Mouse (Mus musculus) heart, embryonic 14.5 days (tissue): Measurements from ENCODE around the gene Gdf15. TPM values are rescaled to one million over a fixed set of nuclear protein-coding genes. Genes with fewer than 3 reads are reported as not detected.
A peak's percentile ranks its signal among the peaks of the same experiment; 100 is the strongest.

Experiments used
- ATAC-seq: fragments of 200-750 bp; cut with Nextera tagmentation; 2 replicates; pipeline ENCODE4 v1.8.0; 2017; ENCODE audit warnings: low read depth, moderate TSS enrichment; ENCODE audit not compliant: insufficient number of reproducible peaks, insufficient read depth, low FRiP score
- H3K27ac ChIP-seq, 2 experiments: fragments of 200-500 bp in 1 of 2; fragments of 300-500 bp in 1 of 2; sonication (generic) in 1 of 2; replicated peaks in 1 of 2; 2 replicates each; pipeline ENCODE4 v1.5.1; 2012 to 2014; ENCODE audit warnings: low read depth in 2 of 2, low read length in 2 of 2, control low read depth in 1 of 2, mild to moderate bottlenecking in 1 of 2, mixed read lengths in 1 of 2; ENCODE audit not compliant: control insufficient read depth in 1 of 2, insufficient read depth in 1 of 2
- H3K27me3 ChIP-seq: fragments of 300-500 bp; sonication (generic); 2 replicates; pipeline ENCODE4 v1.6.1; 2014; ENCODE audit warnings: mild to moderate bottlenecking, low read length, control low read depth; ENCODE audit not compliant: control insufficient read depth, insufficient read depth
- H3K36me3 ChIP-seq: fragments of 300-500 bp; sonication (generic); 2 replicates; pipeline ENCODE4 v1.6.1; 2014; ENCODE audit warnings: mild to moderate bottlenecking, control low read depth, low read length, mixed read lengths; ENCODE audit not compliant: control insufficient read depth, insufficient read depth
- H3K4me1 ChIP-seq, 2 experiments: fragments of 200-500 bp in 1 of 2; fragments of 300-500 bp in 1 of 2; sonication (generic) in 1 of 2; 2 replicates each; pipeline ENCODE4 v1.6.1; 2012 to 2014; ENCODE audit warnings: low read length in 2 of 2, control low read depth in 1 of 2, mixed read lengths in 1 of 2; ENCODE audit not compliant: control insufficient read depth in 2 of 2, insufficient read depth in 2 of 2
- H3K4me2 ChIP-seq: fragments of 300-500 bp; sonication (generic); 2 replicates; pipeline ENCODE4 v1.6.1; 2014; ENCODE audit warnings: mild to moderate bottlenecking, low read length
- H3K4me3 ChIP-seq, 2 experiments: fragments of 200-500 bp in 1 of 2; fragments of 300-500 bp in 1 of 2; sonication (generic) in 1 of 2; 2 replicates each; pipeline ENCODE4 v1.5.1; 2012 to 2014; ENCODE audit warnings: low read length in 2 of 2, mild to moderate bottlenecking in 2 of 2, control low read depth in 1 of 2, low read depth in 1 of 2, moderate library complexity in 1 of 2; ENCODE audit not compliant: control insufficient read depth in 1 of 2, insufficient read depth in 1 of 2
- H3K9ac ChIP-seq: fragments of 300-500 bp; sonication (generic); 2 replicates; pipeline ENCODE4 v1.6.1; 2014; ENCODE audit warnings: mild to moderate bottlenecking, low read length
- H3K9me3 ChIP-seq: fragments of 300-500 bp; sonication (generic); 2 replicates; pipeline ENCODE4 v1.6.1; 2016; ENCODE audit warnings: low read length, control low read depth; ENCODE audit not compliant: control insufficient read depth
- WGBS: fragments of 180-500 bp; shearing (Covaris S2); extraction: QIAGEN DNeasy Blood & Tissue Kit; methylation state at CpG from one replicate; pipeline ENCODE4 v1.1.7; 2014; 5-methylcytosine and 5-hydroxymethylcytosine counted together
- polyA plus RNA-seq: library from polyadenylated mRNA; unstranded; fragments of >200 nt; fragmentation: Nextera tagmentation; extraction: Ambion mirVana; gene quantifications from 2 replicates; pipeline ENCODE4 v1.2.1, GENCODE M21; 2014

The Gdf15 gene
- polyA plus RNA-seq, 1 experiment from 2014 or later = 1.1 TPM

GRCm38 (mm10) chr8:70664631-70665030 is 32.4 kb upstream of the Gdf15 start:
- WGBS = 70% methylated on average over 3 of the region's 3 CpGs
- no peak for ATAC-seq
- H3K9me3 ChIP-seq = no peaks in the 10 kb centered on the region

GRCm38 (mm10) chr8:70663691-70664090 is 31.4 kb upstream of the Gdf15 start:
- ATAC-seq = no peak
- Histone ChIP-seq H3K4me2 (no peak overlapping the region), H3K36me3 (no peaks in the 10 kb centered on the region)

More at GRCm38 (mm10) chr8:70664631-70665030, 32.4 kb upstream of the Gdf15 start:
- no peaks in the 10 kb centered on the region for H3K27me3 ChIP-seq
- H3K4me3 ChIP-seq = no peak overlapping the region
- no peaks in the 10 kb centered on the region for H3K36me3 ChIP-seq
- no peak overlapping the region for H3K4me2 ChIP-seq
- no peak overlapping the region for H3K27ac ChIP-seq
- peaks cover 5 to 6% of the 10 kb centered on the region in 2 experiments; a peak in 3 of 4 replicates for H3K4me1 ChIP-seq
- no peak overlapping the region for H3K9ac ChIP-seq

GRCm38 (mm10) chr8:70660273-70660725 is 28.0 kb upstream of the Gdf15 start, which contains the start of gene Pgpep1:
TSS of gene Pgpep1 (minus strand) at chr8:70660388.
- peak within 1 kb of the TSS; percentile 95 for H3K9ac ChIP-seq
- no peaks in the 10 kb centered on the region for H3K9me3 ChIP-seq
- H3K27ac ChIP-seq = peak within 1 kb of the TSS; percentile 82 to 89
- H3K27me3 ChIP-seq = no peaks in the 10 kb centered on the region
- H3K4me2 ChIP-seq = peak within 1 kb of the TSS; percentile 95
- ATAC-seq = peak; percentile 50
- H3K4me1 ChIP-seq = peaks cover 15 to 23% of the 10 kb centered on the region in 2 experiments
- H3K4me3 ChIP-seq = peak within 1 kb of the TSS; percentile 88 to 89
- H3K36me3 ChIP-seq = peaks cover 22% of the 10 kb centered on the region
- WGBS = 4% methylated on average over 14 of the region's 14 CpGs

More at GRCm38 (mm10) chr8:70663691-70664090, 31.4 kb upstream of the Gdf15 start:
- Histone ChIP-seq H3K9ac (no peak overlapping the region), H3K9me3 (no peaks in the 10 kb centered on the region), H3K27me3 (no peaks in the 10 kb centered on the region), H3K4me1 (peaks cover 5 to 11% of the 10 kb centered on the region in 2 experiments; a peak in 3 of 4 replicates), H3K4me3 (no peak overlapping the region), H3K27ac (no peak overlapping the region)
- 51% methylated on average over 4 of the region's 4 CpGs for WGBS

GRCm38 (mm10) chr8:70659604-70660272 is 27.5 kb upstream of the Gdf15 start:
- Histone ChIP-seq H3K36me3 (peaks cover 28% of the 10 kb centered on the region), H3K4me3 (peak overlapping the region; percentile 88 to 89), H3K4me2 (peak overlapping the region; percentile 95), H3K27ac (peak overlapping the region; percentile 82 to 89), H3K9ac (peak overlapping the region; percentile 95), H3K9me3 (no peaks in the 10 kb centered on the region), H3K4me1 (peaks cover 15 to 23% of the 10 kb centered on the region in 2 experiments), H3K27me3 (no peaks in the 10 kb centered on the region)
- ATAC-seq = peak; percentile 96
- 1% methylated on average over 44 of the region's 44 CpGs for WGBS

- Histone ChIP-seq H3K27ac (peak overlapping the region; percentile 82 to 89), H3K4me2 (peak overlapping the region; percentile 95), H3K36me3 (peaks cover 34% of the 10 kb centered on the region), H3K4me3 (peak overlapping the region; percentile 88 to 89), H3K9ac (peak overlapping the region; percentile 95), H3K27me3 (no peaks in the 10 kb centered on the region), H3K4me1 (peaks cover 15 to 23% of the 10 kb centered on the region in 2 experiments), H3K9me3 (no peaks in the 10 kb centered on the region)
- under 1% methylated on average over 31 of the region's 31 CpGs for WGBS
- ATAC-seq = peak; percentile 61
Measured at GRCm38 (mm10) chr8:70658897-70659603, 26.8 kb upstream of the Gdf15 start.

GRCm38 (mm10) chr8:70657739-70658138 is 25.5 kb upstream of the Gdf15 start:
- H3K4me2 ChIP-seq = peak overlapping the region; percentile 95
- H3K4me1 ChIP-seq = peaks cover 15 to 23% of the 10 kb centered on the region in 2 experiments
- no peaks in the 10 kb centered on the region for H3K27me3 ChIP-seq
- peak overlapping the region; percentile 95 for H3K9ac ChIP-seq
- 76% methylated on average over 2 of the region's 2 CpGs for WGBS
- ATAC-seq = no peak
- H3K36me3 ChIP-seq = peaks cover 37% of the 10 kb centered on the region
- no peaks in the 10 kb centered on the region for H3K9me3 ChIP-seq
- H3K27ac ChIP-seq = no peak overlapping the region
- H3K4me3 ChIP-seq = 0 out of 4 replicates have a peak overlapping the region, but pooled peaks of 1 of the 2 experiments have one; percentile 88

GRCm38 (mm10) chr8:70657214-70657613 is 25.0 kb upstream of the Gdf15 start:
- 98% methylated on average over 3 of the region's 3 CpGs for WGBS
- Histone ChIP-seq H3K4me1 (peaks cover 15 to 23% of the 10 kb centered on the region in 2 experiments), H3K4me2 (peak overlapping the region; percentile 95; the same call in 1 of the 2 replicates), H3K27me3 (no peaks in the 10 kb centered on the region), H3K4me3 (no peak overlapping the region), H3K36me3 (peaks cover 42% of the 10 kb centered on the region), H3K9ac (no peak overlapping the region), H3K27ac (no peak overlapping the region), H3K9me3 (no peaks in the 10 kb centered on the region)
- no peak for ATAC-seq
